Mouse (Mus musculus) hindbrain, embryonic 11.5 days (tissue): ENCODE measurements around the gene Lman2l. TPM values are rescaled to one million over a fixed set of nuclear protein-coding genes. Genes with fewer than 3 reads are reported as not detected.
A peak's percentile ranks its signal among the peaks of the same experiment; 100 is the strongest.

Experiments
- ATAC-seq: fragments of 200-750 bp; cut with Nextera tagmentation; 2 replicates; pipeline ENCODE4 v1.8.0; 2017; ENCODE audit warnings: mild to moderate bottlenecking, moderate TSS enrichment, moderate library complexity; ENCODE audit not compliant: low FRiP score
- DNase-seq: peaks from one replicate; pipeline ENCODE4 v3.0.0-alpha.2; 2015; ENCODE audit warnings: low spot score
- H3K27ac ChIP-seq: fragments of 300-500 bp; sonication (generic); 2 replicates; pipeline ENCODE4 v1.5.1; 2014; ENCODE audit warnings: mild to moderate bottlenecking, low read depth, low read length
- H3K27me3 ChIP-seq: fragments of 300-500 bp; sonication (generic); 2 replicates; pipeline ENCODE4 v1.6.1; 2014; ENCODE audit warnings: mild to moderate bottlenecking, low read length, moderate library complexity, mixed read lengths; ENCODE audit not compliant: control insufficient read depth, insufficient read depth
- H3K36me3 ChIP-seq: fragments of 300-500 bp; sonication (generic); 2 replicates; pipeline ENCODE4 v1.6.1; 2014; ENCODE audit warnings: mild to moderate bottlenecking, low read length, moderate library complexity, mixed read lengths; ENCODE audit not compliant: control insufficient read depth, insufficient read depth
- H3K4me1 ChIP-seq: fragments of 300-500 bp; sonication (generic); replicated peaks from 2 replicates; pipeline ENCODE4 v1.6.1; 2014; ENCODE audit warnings: low read length, mixed read lengths; ENCODE audit not compliant: control insufficient read depth, insufficient read depth
- H3K4me2 ChIP-seq: fragments of 300-500 bp; sonication (generic); replicated peaks from 2 replicates; pipeline ENCODE4 v1.6.1; 2014; ENCODE audit warnings: mild to moderate bottlenecking, low read depth, low read length
- H3K4me3 ChIP-seq: fragments of 300-500 bp; sonication (generic); 2 replicates; pipeline ENCODE4 v1.5.1; 2014; ENCODE audit warnings: low read depth, low read length
- H3K9ac ChIP-seq: fragments of 300-500 bp; sonication (generic); 2 replicates; pipeline ENCODE4 v1.6.1; 2014; ENCODE audit warnings: low read depth, low read length
- H3K9me3 ChIP-seq: fragments of 300-500 bp; sonication (generic); 2 replicates; pipeline ENCODE4 v1.6.1; 2016; ENCODE audit warnings: low read length; ENCODE audit not compliant: control insufficient read depth
- WGBS: fragments of 180-500 bp; shearing (Covaris S2); extraction: QIAGEN DNeasy Blood & Tissue Kit; methylation state at CpG from one replicate; pipeline ENCODE4 v1.1.7; 2014; 5-methylcytosine and 5-hydroxymethylcytosine counted together
- polyA plus RNA-seq: library from polyadenylated mRNA; unstranded; fragments of >200 nt; fragmentation: Nextera tagmentation; extraction: Ambion mirVana; gene quantifications from 2 replicates; pipeline ENCODE4 v1.2.1, GENCODE M21; 2014

The Lman2l gene
- polyA plus RNA-seq, 1 experiment from 2014 or later, result 45.3 TPM

DNA sequence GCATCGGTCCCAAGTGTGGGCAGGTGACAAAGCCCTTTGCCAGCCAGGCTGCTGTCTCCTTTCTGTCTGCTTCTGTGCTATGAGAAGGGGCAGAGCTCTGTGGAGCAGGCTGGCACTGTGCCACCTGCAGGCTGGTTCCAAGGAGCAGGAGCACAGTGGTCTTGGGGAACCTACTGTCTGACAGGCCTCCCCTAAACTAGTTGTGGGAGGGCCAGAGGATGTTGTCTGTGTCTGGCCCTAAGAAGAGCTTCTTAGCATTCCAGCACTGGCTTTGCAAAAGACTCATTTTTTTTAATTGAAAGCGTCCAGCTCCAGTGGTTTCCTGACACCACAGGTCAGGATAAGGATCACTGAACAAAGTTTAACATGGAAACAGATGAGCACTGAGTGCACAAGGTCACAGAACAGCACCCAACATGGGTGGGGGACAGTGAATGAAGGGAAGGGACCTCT lies 33.3 kb upstream of the Lman2l start:
- Histone ChIP-seq H3K27me3 (no peaks in the 10 kb centered on the region), H3K9me3 (no peaks in the 10 kb centered on the region), H3K4me3 (no peak overlapping the region), H3K9ac (no peak overlapping the region), H3K4me1 (no peaks in the 10 kb centered on the region), H3K27ac (no peak overlapping the region), H3K36me3 (no peaks in the 10 kb centered on the region), H3K4me2 (no peak overlapping the region)
- 64% methylated on average over 2 of the region's 2 CpGs for WGBS
- ATAC-seq, result no peak
- no peak for DNase-seq

- no peaks in the 10 kb centered on the region for H3K9me3 ChIP-seq
- no peaks in the 10 kb centered on the region for H3K36me3 ChIP-seq
- 89% methylated on average over 7 of the region's 7 CpGs for WGBS
- no peak overlapping the region for H3K4me3 ChIP-seq
- no peaks in the 10 kb centered on the region for H3K27me3 ChIP-seq
- no peak for ATAC-seq
- peaks cover 6% of the 10 kb centered on the region; the same call in 1 of the 2 replicates for H3K4me1 ChIP-seq
- H3K9ac ChIP-seq, result no peak overlapping the region
- no peak overlapping the region for H3K27ac ChIP-seq
- no peak overlapping the region for H3K4me2 ChIP-seq
- no peak for DNase-seq
Observed at GRCm38 (mm10) chr1:36476426-36476825, 31.4 kb upstream of the Lman2l start.

- no peak overlapping the region for H3K4me3 ChIP-seq
- no peak for DNase-seq
Observed at GRCm38 (mm10) chr1:36475480-36476110, 30.5 kb upstream of the Lman2l start.

GRCm38 (mm10) chr1:36474646-36475045 lies 29.6 kb upstream of the Lman2l start:
- Histone ChIP-seq H3K4me2 (no peak overlapping the region), H3K9me3 (no peaks in the 10 kb centered on the region), H3K4me1 (peaks cover 6% of the 10 kb centered on the region; the same call in 1 of the 2 replicates), H3K4me3 (no peak overlapping the region), H3K27me3 (no peaks in the 10 kb centered on the region), H3K36me3 (no peaks in the 10 kb centered on the region), H3K9ac (no peak overlapping the region), H3K27ac (no peak overlapping the region)
- no peak for ATAC-seq
- 54% methylated on average over 3 of the region's 3 CpGs for WGBS
- no peak for DNase-seq

More at GRCm38 (mm10) chr1:36475480-36476110, 30.5 kb upstream of the Lman2l start:
- ATAC-seq, result no peak
- H3K27ac ChIP-seq, result 0 out of 2 replicates have a peak overlapping the region, but pooled peaks have one; percentile 18
- H3K9me3 ChIP-seq, result no peaks in the 10 kb centered on the region
- H3K4me1 ChIP-seq, result peaks cover 6% of the 10 kb centered on the region; the same call in 1 of the 2 replicates
- no peaks in the 10 kb centered on the region for H3K27me3 ChIP-seq
- 0 out of 2 replicates have a peak overlapping the region, but pooled peaks have one; percentile 1 for H3K4me2 ChIP-seq
- 58% methylated on average over 8 of the region's 8 CpGs for WGBS
- no peaks in the 10 kb centered on the region for H3K36me3 ChIP-seq
- peak overlapping the region; percentile 8; the same call in 1 of the 2 replicates for H3K9ac ChIP-seq

DNA sequence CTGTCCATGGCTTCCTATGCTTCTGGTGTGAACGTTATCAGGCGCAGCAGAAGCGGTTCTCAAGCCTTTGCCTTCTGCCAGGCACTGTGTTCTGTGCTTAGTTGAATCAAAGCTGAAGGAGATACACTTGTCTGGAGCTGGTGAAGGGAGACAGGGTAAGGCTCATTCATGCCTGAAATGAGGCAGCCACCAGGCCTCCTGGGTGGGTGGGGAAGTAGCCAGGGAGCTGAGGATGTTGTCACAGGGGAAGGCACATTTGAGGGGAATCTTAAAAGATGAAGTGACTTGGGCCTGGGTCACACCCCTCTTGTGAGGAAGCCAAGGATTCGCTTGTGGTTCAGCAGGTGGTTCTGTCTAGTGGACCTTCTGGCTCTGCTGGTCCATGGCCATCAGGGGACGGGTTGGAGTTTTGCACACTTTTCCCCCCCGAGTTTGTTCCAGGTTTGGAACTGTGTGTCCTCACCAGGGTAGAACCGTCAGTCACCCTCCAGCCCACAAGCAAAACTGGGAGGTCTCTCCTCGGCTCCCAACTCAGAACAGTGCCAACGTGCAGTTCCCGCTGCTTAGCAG lies 28.2 kb upstream of the Lman2l start:
- H3K4me2 ChIP-seq, result peak overlapping the region; percentile 17; the same call in 1 of the 2 replicates
- WGBS, result 83% methylated on average over 10 of the region's 10 CpGs
- H3K4me3 ChIP-seq, result no peak overlapping the region
- H3K36me3 ChIP-seq, result no peaks in the 10 kb centered on the region
- H3K27ac ChIP-seq, result no peak overlapping the region
- H3K9ac ChIP-seq, result no peak overlapping the region
- H3K27me3 ChIP-seq, result no peaks in the 10 kb centered on the region
- H3K9me3 ChIP-seq, result no peaks in the 10 kb centered on the region
- ATAC-seq, result no peak
- no peak for DNase-seq
- H3K4me1 ChIP-seq, result peaks cover 6% of the 10 kb centered on the region; the same call in 1 of the 2 replicates

DNA sequence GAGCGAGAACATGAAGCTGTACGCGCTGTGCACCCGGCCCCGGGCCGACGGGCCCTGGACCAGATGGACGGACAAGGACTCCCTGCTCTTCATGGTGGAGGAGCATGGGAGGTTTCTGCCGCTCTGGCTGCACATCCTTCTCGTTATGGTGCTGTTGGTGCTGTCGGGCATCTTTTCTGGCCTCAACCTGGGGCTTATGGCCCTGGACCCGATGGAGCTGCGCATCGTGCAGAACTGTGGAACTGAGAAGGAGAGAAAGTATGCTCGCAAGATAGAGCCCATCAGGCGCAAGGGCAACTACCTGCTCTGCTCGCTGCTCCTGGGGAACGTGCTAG lies 27.0 kb upstream of the Lman2l start:
- Histone ChIP-seq H3K27me3 (no peaks in the 10 kb centered on the region), H3K4me3 (peak overlapping the region; percentile 61), H3K9me3 (no peaks in the 10 kb centered on the region), H3K4me2 (peak overlapping the region; percentile 84), H3K36me3 (no peaks in the 10 kb centered on the region), H3K27ac (no peak overlapping the region), H3K4me1 (peaks cover 6% of the 10 kb centered on the region; the same call in 1 of the 2 replicates), H3K9ac (peak overlapping the region; percentile 76)
- 14% methylated on average over 18 of the region's 18 CpGs for WGBS
- no peak for ATAC-seq
- no peak for DNase-seq

GRCm38 (mm10) chr1:36471181-36472105 lies 26.4 kb upstream of the Lman2l start, which contains the start of gene Cnnm4:
Gene Cnnm4 (plus strand): TSS chr1:36471620.
- Histone ChIP-seq H3K36me3 (no peaks in the 10 kb centered on the region), H3K4me2 (peak within 1 kb of the TSS; percentile 84), H3K4me3 (peak within 1 kb of the TSS; percentile 61), H3K27ac (peak within 1 kb of the TSS; percentile 71), H3K27me3 (no peaks in the 10 kb centered on the region), H3K9ac (peak within 1 kb of the TSS; percentile 76), H3K9me3 (no peaks in the 10 kb centered on the region), H3K4me1 (peaks cover 6% of the 10 kb centered on the region; the same call in 1 of the 2 replicates)
- WGBS, result 1% methylated on average over 68 of the region's 98 CpGs
- peak; percentile 91 for ATAC-seq
- DNase-seq, result peak; percentile 87

DNA sequence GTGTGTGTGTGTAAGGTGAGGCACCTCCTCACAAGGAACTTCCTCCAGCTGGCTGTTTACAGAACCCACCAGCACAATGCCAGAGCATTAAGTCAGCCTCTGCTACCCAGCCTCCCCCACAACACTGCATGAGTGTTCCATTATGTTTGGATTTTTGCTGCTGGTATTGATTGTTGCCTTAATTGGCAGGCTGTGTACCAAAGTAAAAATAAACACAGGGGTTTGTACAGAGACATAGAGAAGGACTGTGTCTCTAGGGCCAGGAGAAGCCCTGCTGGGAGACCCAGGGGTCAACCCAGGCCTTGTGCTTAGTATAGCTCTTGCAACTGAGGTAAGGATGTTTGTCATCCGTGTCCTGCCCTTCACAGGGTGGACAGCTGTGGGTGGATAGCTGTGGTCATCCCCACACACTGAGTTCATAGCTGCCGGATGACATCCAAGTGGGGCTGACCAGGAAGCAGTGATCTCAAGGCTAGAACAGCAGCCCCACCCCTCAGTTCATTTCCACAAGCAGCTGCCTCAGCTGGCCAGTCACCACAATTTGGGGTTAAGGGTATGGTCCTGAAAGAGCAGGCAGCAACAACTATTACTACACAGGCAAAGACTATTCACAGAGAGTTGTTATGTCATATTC lies 24.9 kb upstream of the Lman2l start:
- Histone ChIP-seq H3K9ac (no peak overlapping the region), H3K4me1 (peaks cover 6% of the 10 kb centered on the region; the same call in 1 of the 2 replicates), H3K9me3 (no peaks in the 10 kb centered on the region), H3K4me3 (no peak overlapping the region), H3K27ac (no peak overlapping the region), H3K27me3 (no peaks in the 10 kb centered on the region), H3K4me2 (no peak overlapping the region), H3K36me3 (no peaks in the 10 kb centered on the region)
- WGBS, result 36% methylated on average over 2 of the region's 2 CpGs
- DNase-seq (no peak), ATAC-seq (no peak)
